Mouse (Mus musculus): ENCODE data around the gene Gm10638. TPM values are rescaled to one million over a fixed set of nuclear protein-coding genes. Genes with fewer than 3 reads are reported as not detected.

The Gm10638 gene
- total and polyA plus RNA-seq, 3 experiments = 0.23 to 0.52 TPM; not detected in 1

GRCm38 (mm10) chr8:86726959-86727358 lies 18.5 kb upstream of the Gm10638 start:
- H3K9me3 ChIP-seq (replicated peaks; ENCODE audit: insufficient read depth, low read length) = no peaks in the 10 kb centered on the region
- no peak for DNase-seq (ENCODE audit: low read depth, low spot score)
- H3K4me1 ChIP-seq (ENCODE audit: control insufficient read depth in 1 of 2, insufficient read depth in 2 of 2, low read length in 2 of 2) = no peaks in the 10 kb centered on the region
- H3K27ac ChIP-seq (ENCODE audit: control insufficient read depth, low read depth, low read length) = no peak overlapping the region
- peaks cover 16% of the 10 kb centered on the region for H3K79me2 ChIP-seq (ENCODE audit: control insufficient read depth, insufficient read depth, low read length, poor library complexity)
- H3K9ac ChIP-seq (ENCODE audit: control insufficient read depth, low read depth, low read length, poor library complexity, severe bottlenecking) = no peak overlapping the region
- H3K36me3 ChIP-seq (ENCODE audit: control insufficient read depth in 1 of 2, insufficient read depth in 2 of 2, low read length in 2 of 2) = peaks cover 0 to 7% of the 10 kb centered on the region in 2 experiments; a peak in 2 of 4 replicates
- H3K4me3 ChIP-seq (ENCODE audit: control insufficient read depth in 1 of 2, insufficient read depth in 1 of 2, low read depth in 2 of 2, low read length in 2 of 2) = no peak overlapping the region
- TF ChIP-seq TCF12 (IDR thresholded peaks at IDR 0.05; ENCODE audit: low read depth, low read length) (no peak), SIN3A (IDR thresholded peaks at IDR 0.05; ENCODE audit: low read length) (no peak), CHD2 (IDR thresholded peaks at IDR 0.05; ENCODE audit: low read length) (no peak), TBP (IDR thresholded peaks at IDR 0.05; ENCODE audit: low read depth, low read length) (no peak), E2F4 (IDR thresholded peaks at IDR 0.05; ENCODE audit: borderline replicate concordance, low read depth, low read length) (no peak), ZKSCAN1 (IDR thresholded peaks at IDR 0.05; ENCODE audit: low read depth, low read length) (no peak), MYC (IDR thresholded peaks at IDR 0.05; ENCODE audit: low read depth, low read length) (no peak), MXI1 (IDR thresholded peaks at IDR 0.05; ENCODE audit: low read depth, low read length) (no peak), EP300 (IDR thresholded peaks at IDR 0.05; ENCODE audit: low read depth in 1 of 2, low read length in 2 of 2) (no peak), MAFK (IDR thresholded peaks at IDR 0.05; ENCODE audit: borderline replicate concordance, low read depth, low read length) (no peak), ETS1 (IDR thresholded peaks at IDR 0.05; ENCODE audit: low read depth, low read length) (no peak), MAX (IDR thresholded peaks at IDR 0.05; ENCODE audit: low read length) (no peak), POLR2A (IDR thresholded peaks at IDR 0.05; ENCODE audit: control insufficient read depth in 1 of 2, insufficient read depth in 1 of 2, low read depth in 1 of 2, low read length in 2 of 2, poor library complexity in 1 of 2) (no peak)
- H3K27me3 ChIP-seq (ENCODE audit: control insufficient read depth in 1 of 2, insufficient read depth in 2 of 2, low read length in 2 of 2) = no peaks in the 10 kb centered on the region

DNA sequence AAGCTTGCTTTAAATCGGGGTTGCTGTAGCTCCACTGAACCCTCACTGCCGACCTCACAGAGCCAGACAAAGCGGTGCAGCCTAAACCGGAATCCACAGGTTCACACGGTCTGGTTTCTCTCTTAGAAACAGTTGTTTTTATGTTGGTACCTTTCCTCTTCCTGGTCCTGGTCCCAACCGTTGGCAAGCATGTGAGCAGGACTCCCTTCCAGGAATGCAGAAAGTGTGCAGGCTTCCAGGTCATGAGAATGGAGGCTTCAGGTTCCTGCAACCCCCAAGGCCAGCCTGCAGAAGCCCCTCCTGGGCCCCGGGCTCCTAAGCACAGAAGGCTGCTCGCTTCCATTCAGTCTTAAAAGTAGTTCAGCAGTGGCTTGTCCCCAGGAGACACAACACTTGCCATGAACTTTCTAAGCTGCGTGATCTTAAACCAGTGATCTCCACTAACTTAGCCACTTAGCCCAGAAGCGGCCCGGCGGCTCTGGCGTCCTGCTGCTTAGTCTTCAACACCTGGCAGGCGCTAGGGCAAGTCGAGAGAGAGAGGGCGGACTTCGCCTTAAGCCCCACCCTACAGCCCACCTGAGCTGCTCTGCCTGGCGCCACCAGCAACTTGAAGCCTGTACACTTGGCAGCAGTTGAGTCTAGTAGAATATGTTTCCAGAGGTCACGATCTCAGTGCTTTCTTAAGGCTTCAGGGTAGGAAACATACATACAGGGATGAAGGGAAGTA lies 17.1 kb upstream of the Gm10638 start:
- TF ChIP-seq ZMIZ1 (IDR thresholded peaks at IDR 0.05; ENCODE audit: low read depth, low read length) (no peak), ZC3H11A (IDR thresholded peaks at IDR 0.05; ENCODE audit: low read depth, low read length) (no peak), MAFK (IDR thresholded peaks at IDR 0.05; ENCODE audit: borderline replicate concordance, low read depth, low read length) (no peak), GABPA (IDR thresholded peaks at IDR 0.05; ENCODE audit: low read depth, low read length) (no peak), MAZ (IDR thresholded peaks at IDR 0.05; ENCODE audit: low read depth, low read length) (no peak), SMC3 (IDR thresholded peaks at IDR 0.05; ENCODE audit: low read depth, low read length) (no peak), USF2 (IDR thresholded peaks at IDR 0.05; ENCODE audit: borderline replicate concordance in 1 of 2, insufficient read depth in 1 of 2, low read depth in 1 of 2, low read length in 2 of 2) (no peak), RAD21 (IDR thresholded peaks at IDR 0.05; ENCODE audit: low read depth, low read length) (no peak), CHD2 (IDR thresholded peaks at IDR 0.05; ENCODE audit: low read length) (no peak), MAX (IDR thresholded peaks at IDR 0.05; ENCODE audit: low read length) (no peak), POLR2AphosphoS2 (IDR thresholded peaks at IDR 0.05; ENCODE audit: low read length) (no peak), MYB (IDR thresholded peaks at IDR 0.05; ENCODE audit: low read depth, low read length) (no peak), USF1 (IDR thresholded peaks at IDR 0.05; ENCODE audit: low read depth, low read length) (no peak), NELFE (IDR thresholded peaks at IDR 0.05; ENCODE audit: low read depth, low read length) (no peak), BHLHE40 (IDR thresholded peaks at IDR 0.05; ENCODE audit: borderline replicate concordance, low read depth, low read length) (no peak), MXI1 (IDR thresholded peaks at IDR 0.05; ENCODE audit: low read depth, low read length) (no peak), JUND (IDR thresholded peaks at IDR 0.05; ENCODE audit: low read depth, low read length) (no peak), UBTF (IDR thresholded peaks at IDR 0.05; ENCODE audit: borderline replicate concordance, insufficient read depth, low read depth, low read length) (no peak), SIN3A (IDR thresholded peaks at IDR 0.05; ENCODE audit: low read length) (no peak)
- no peaks in the 10 kb centered on the region for H3K27me3 ChIP-seq (ENCODE audit: control insufficient read depth in 1 of 2, insufficient read depth in 2 of 2, low read length in 2 of 2)
- H3K27ac ChIP-seq (ENCODE audit: control insufficient read depth, low read depth, low read length) = no peak overlapping the region

More for the DNA sequence above, 17.1 kb upstream of the Gm10638 start:
- DNase-seq (ENCODE audit: low read depth, low spot score) = no peak
- H3K4me3 ChIP-seq (ENCODE audit: control insufficient read depth in 1 of 2, insufficient read depth in 1 of 2, low read depth in 2 of 2, low read length in 2 of 2) = no peak overlapping the region
- peaks cover 0 to 5% of the 10 kb centered on the region in 2 experiments; a peak in 2 of 4 replicates for H3K36me3 ChIP-seq (ENCODE audit: control insufficient read depth in 1 of 2, insufficient read depth in 2 of 2, low read length in 2 of 2)
- H3K4me1 ChIP-seq (ENCODE audit: control insufficient read depth in 1 of 2, insufficient read depth in 2 of 2, low read length in 2 of 2) = no peaks in the 10 kb centered on the region
- H3K9me3 ChIP-seq (replicated peaks; ENCODE audit: insufficient read depth, low read length) = no peaks in the 10 kb centered on the region
- no peak overlapping the region for H3K9ac ChIP-seq (ENCODE audit: control insufficient read depth, low read depth, low read length, poor library complexity, severe bottlenecking)
- peaks cover 24% of the 10 kb centered on the region for H3K79me2 ChIP-seq (ENCODE audit: control insufficient read depth, insufficient read depth, low read length, poor library complexity)
